Mouse (Mus musculus): ENCODE measurements around the gene Tesk2. TPM values are rescaled to one million over a fixed set of nuclear protein-coding genes. Genes with fewer than 3 reads are reported as not detected.

Gene Tesk2
- total and polyA plus RNA-seq, 3 experiments = 3.5 to 7.0 (median 5.8) TPM

GRCm38 (mm10) chr4:116787985-116788760, 67.4 kb downstream of the Tesk2 start:
- Histone ChIP-seq H3K9ac (ENCODE audit: insufficient read depth, low read depth) (no peak overlapping the region), H3K4me2 (ENCODE audit: insufficient read depth, low read depth, poor library complexity, severe bottlenecking) (peak overlapping the region; percentile 22; the same call in 1 of the 2 replicates)
- dilution Hi-C loops (cut with MboI; ENCODE audit: extremely low pct_ligation_motif_present, extremely low pct_unique_long_range_greater_than_20kb, low sequenced_read_pairs) = no loop called here

GRCm38 (mm10) chr4:116788956-116789355, 68.2 kb downstream of the Tesk2 start:
- dilution Hi-C loops (cut with MboI; ENCODE audit: extremely low pct_ligation_motif_present, extremely low pct_unique_long_range_greater_than_20kb, low sequenced_read_pairs) = no loop called here
- Histone ChIP-seq H3K9ac (ENCODE audit: insufficient read depth, low read depth) (no peak overlapping the region), H3K27ac (ENCODE audit: insufficient read depth, low read depth) (no peak overlapping the region), H3K9me3 (replicated peaks; ENCODE audit: low read length) (peaks cover 3% of the 10 kb centered on the region), H3K4me1 (ENCODE audit: control insufficient read depth in 1 of 2, insufficient read depth in 2 of 2) (peaks cover 0 to 11% of the 10 kb centered on the region in 2 experiments; a peak in 2 of 4 replicates), H3K36me3 (replicated peaks in 1 of 2; ENCODE audit: control insufficient read depth in 1 of 2, insufficient read depth in 1 of 2, low read length in 1 of 2) (peaks cover 2 to 9% of the 10 kb centered on the region in 2 experiments), H3K27me3 (replicated peaks) (no peaks in the 10 kb centered on the region), H3K4me3 (replicated peaks in 1 of 3; ENCODE audit: low read depth in 2 of 3, low read length in 2 of 3, poor library complexity in 1 of 3) (no peak overlapping the region), H3K79me2 (replicated peaks; ENCODE audit: control insufficient read depth, extremely low read depth, insufficient read depth, poor library complexity, severe bottlenecking) (no peaks in the 10 kb centered on the region), H3K4me2 (ENCODE audit: insufficient read depth, low read depth, poor library complexity, severe bottlenecking) (no peak overlapping the region)
- in situ Hi-C loops (cut with MboI; ENCODE audit: low pct_ligation_motif_present, low pct_unique_long_range_greater_than_20kb, low sequenced_read_pairs) = loop anchor here (5.0 kb wide), 1 partner anchor 72 kb away; no protein-coding TSS in a partner anchor
- peak; percentile 86 for DNase-seq (ENCODE audit: extremely low read depth)
- TF ChIP-seq RAD21 (IDR thresholded peaks at IDR 0.05; ENCODE audit: low read depth, low read length) = peak; percentile 96
- TF ChIP-seq POLR2A (IDR thresholded peaks at IDR 0.05; ENCODE audit: low read depth, low read length) = no peak
- TF ChIP-seq IRF4 (IDR thresholded peaks at IDR 0.05; ENCODE audit: low read depth, low read length) = no peak
- peak; percentile 84 for TF ChIP-seq SMC3 (IDR thresholded peaks at IDR 0.05; ENCODE audit: low read depth, low read length)
- no peak for TF ChIP-seq GABPA (IDR thresholded peaks at IDR 0.05; ENCODE audit: insufficient replicate concordance, low read depth, low read length)
- TF ChIP-seq ELF1 (IDR thresholded peaks at IDR 0.05; ENCODE audit: low read depth, low read length) = 0 out of 2 replicates have a peak, but pooled peaks have one; percentile 30
- no peak for TF ChIP-seq JUN (IDR thresholded peaks at IDR 0.05; ENCODE audit: insufficient read depth, low read depth, low read length)
- peak; percentile 52; the same call in 1 of the 2 replicates for TF ChIP-seq SIN3A (IDR thresholded peaks at IDR 0.05; ENCODE audit: low read length)
- TF ChIP-seq MAX (IDR thresholded peaks at IDR 0.05; ENCODE audit: low read length) = no peak
- no peak for TF ChIP-seq JUND (conservative IDR thresholded peaks at IDR 0.05; ENCODE audit: low read depth, low read length)
- peak; percentile 43 for TF ChIP-seq ZC3H11A (IDR thresholded peaks at IDR 0.05; ENCODE audit: low read depth, low read length)
- TF ChIP-seq ZNF384 (IDR thresholded peaks at IDR 0.05; ENCODE audit: low read depth, low read length) = no peak
- TF ChIP-seq KAT2A (IDR thresholded peaks at IDR 0.05; ENCODE audit: insufficient replicate concordance, low read length) = no peak
- TF ChIP-seq MYC (IDR thresholded peaks at IDR 0.05; ENCODE audit: low read depth, low read length) = no peak
- no peak for TF ChIP-seq MAZ (IDR thresholded peaks at IDR 0.05; ENCODE audit: low read depth, low read length)
- TF ChIP-seq CTCF (conservative IDR thresholded peaks at IDR 0.05 in 1 of 2, IDR thresholded peaks at IDR 0.05 in 1 of 2; ENCODE audit: low read depth in 2 of 2, low read length in 2 of 2) = peak; percentile 55 to 95
- no peak for TF ChIP-seq E2F4 (IDR thresholded peaks at IDR 0.05; ENCODE audit: insufficient replicate concordance, low read depth, low read length)

More at GRCm38 (mm10) chr4:116787985-116788760, 67.4 kb downstream of the Tesk2 start:
- in situ Hi-C loops (cut with MboI; ENCODE audit: low pct_ligation_motif_present, low pct_unique_long_range_greater_than_20kb, low sequenced_read_pairs) = loop anchor here (5.0 kb wide), 1 partner anchor 71 kb away; no protein-coding TSS in a partner anchor
- DNase-seq (ENCODE audit: extremely low read depth) = no peak
- H3K79me2 ChIP-seq (replicated peaks; ENCODE audit: control insufficient read depth, extremely low read depth, insufficient read depth, poor library complexity, severe bottlenecking) = no peaks in the 10 kb centered on the region
- H3K27me3 ChIP-seq (replicated peaks) = no peaks in the 10 kb centered on the region
- peaks cover 3% of the 10 kb centered on the region for H3K9me3 ChIP-seq (replicated peaks; ENCODE audit: low read length)
- TF ChIP-seq POLR2A (IDR thresholded peaks at IDR 0.05; ENCODE audit: low read depth, low read length) = no peak
- TF ChIP-seq MAFK (IDR thresholded peaks at IDR 0.05; ENCODE audit: insufficient replicate concordance, low read length) = no peak
- TF ChIP-seq GABPA (IDR thresholded peaks at IDR 0.05; ENCODE audit: insufficient replicate concordance, low read depth, low read length) = no peak
- peak in 1 of 2 experiments; percentile 44; a peak in 2 of 4 replicates for TF ChIP-seq CTCF (conservative IDR thresholded peaks at IDR 0.05 in 1 of 2, IDR thresholded peaks at IDR 0.05 in 1 of 2; ENCODE audit: low read depth in 2 of 2, low read length in 2 of 2)
- TF ChIP-seq SMC3 (IDR thresholded peaks at IDR 0.05; ENCODE audit: low read depth, low read length) = peak; percentile 26; the same call in 1 of the 2 replicates
- no peak for TF ChIP-seq RCOR1 (conservative IDR thresholded peaks at IDR 0.05; ENCODE audit: low read depth, low read length)
- H3K4me3 ChIP-seq (replicated peaks in 1 of 3; ENCODE audit: low read depth in 2 of 3, low read length in 2 of 3, poor library complexity in 1 of 3) = no peak overlapping the region
- no peak overlapping the region for H3K27ac ChIP-seq (ENCODE audit: insufficient read depth, low read depth)
- H3K4me1 ChIP-seq (ENCODE audit: control insufficient read depth in 1 of 2, insufficient read depth in 2 of 2) = peaks cover 0 to 11% of the 10 kb centered on the region in 2 experiments; a peak in 2 of 4 replicates
- H3K36me3 ChIP-seq (replicated peaks in 1 of 2; ENCODE audit: control insufficient read depth in 1 of 2, insufficient read depth in 1 of 2, low read length in 1 of 2) = peaks cover 2 to 5% of the 10 kb centered on the region in 2 experiments
